Mouse (Mus musculus): ENCODE measurements around the gene Nktr.

- no peak for TF ChIP-seq KAT2A (conservative IDR thresholded peaks at IDR 0.05; ENCODE audit: low read depth, low read length)
- no peak for TF ChIP-seq USF1 (IDR thresholded peaks at IDR 0.05; ENCODE audit: low read depth, low read length)
- no peak for TF ChIP-seq POLR2A (IDR thresholded peaks at IDR 0.05; ENCODE audit: control insufficient read depth in 1 of 2, insufficient read depth in 1 of 2, low read depth in 1 of 2, low read length in 2 of 2, poor library complexity in 1 of 2)
- no peak for TF ChIP-seq CTCF (IDR thresholded peaks at IDR 0.05 in 2 of 3, conservative IDR thresholded peaks at IDR 0.05 in 1 of 3; ENCODE audit: control insufficient read depth in 1 of 3, insufficient read depth in 1 of 3, low read depth in 2 of 3, low read length in 3 of 3, poor library complexity in 1 of 3, severe bottlenecking in 1 of 3)
- TF ChIP-seq SIN3A (IDR thresholded peaks at IDR 0.05; ENCODE audit: low read length) = no peak
- TF ChIP-seq TCF12 (IDR thresholded peaks at IDR 0.05; ENCODE audit: low read depth, low read length) = no peak
- TF ChIP-seq SMC3 (IDR thresholded peaks at IDR 0.05; ENCODE audit: low read depth, low read length) = no peak
- TF ChIP-seq MAX (IDR thresholded peaks at IDR 0.05; ENCODE audit: low read length) = no peak
- TF ChIP-seq ZC3H11A (IDR thresholded peaks at IDR 0.05; ENCODE audit: low read depth, low read length) = no peak
- no peak for TF ChIP-seq ZKSCAN1 (IDR thresholded peaks at IDR 0.05; ENCODE audit: low read depth, low read length)
- no peak for TF ChIP-seq E2F4 (IDR thresholded peaks at IDR 0.05; ENCODE audit: borderline replicate concordance, low read depth, low read length)
- TF ChIP-seq CHD2 (IDR thresholded peaks at IDR 0.05; ENCODE audit: low read length) = no peak
Measured at GRCm38 (mm10) chr9:121673716-121674115, 45.3 kb upstream of the Nktr start.

All from MEL (cell line).